Mouse (Mus musculus) adrenal gland, postnatal 10 days (tissue): ENCODE measurements around the gene Gm3839. TPM values are rescaled to one million over a fixed set of nuclear protein-coding genes. Genes with fewer than 3 reads are reported as not detected.
A peak's percentile ranks its signal among the peaks of the same experiment; 100 is the strongest.
"Not testable (repeated sequence)": the region's sequence is repeated elsewhere in the genome, so short reads cannot be mapped to it uniquely, and the experiment has no call there.

Source experiments
- DNase-seq: peaks from one replicate; pipeline ENCODE4 v3.0.0; 2021; ENCODE audit warnings: mixed read lengths
- long read RNA-seq, 2 experiments: library from polyadenylated mRNA; stranded (forward); transcript quantifications; one replicate each; pipeline ENCODE4 v2.0.0; 2021
- microRNA-seq: library from miRNA; unstranded; fragments of <30 nt; microRNA quantifications from one replicate; pipeline ENCODE4 v1.2.0, GENCODE M21; 2021
- total RNA-seq, 2 experiments: library from RNA; stranded (reverse); gene quantifications; 2 replicates each; pipeline ENCODE4 v1.2.3; 2021

The Gm3839 gene
- under 1 TPM; 0.54 to 0.55 TPM for total RNA-seq
- long read RNA-seq, experiment 1 = 0 reads
- long read RNA-seq, experiment 2 = 0 reads

- DNase-seq = not testable (repeated sequence)
Observed at GRCm38 (mm10) chr14:11356626-11357025, at the start of gene Gm3839. Gene Gm3839 (minus strand): TSS chr14:11356726.

GRCm38 (mm10) chr14:11405661-11406060, 49.1 kb upstream of the Gm3839 start:
- DNase-seq = peak; percentile 12

- no peak for DNase-seq
Observed at GRCm38 (mm10) chr14:11377846-11378245, 21.3 kb upstream of the Gm3839 start.

GRCm38 (mm10) chr14:11375225-11375624, 18.7 kb upstream of the Gm3839 start:
- no peak for DNase-seq

GRCm38 (mm10) chr14:11346086-11346485, 10.4 kb downstream of the Gm3839 start:
- DNase-seq = no peak

- no peak for DNase-seq
Observed at GRCm38 (mm10) chr14:11329993-11330392, 26.5 kb downstream of the Gm3839 start.

GRCm38 (mm10) chr14:11307079-11307478, 49.4 kb downstream of the Gm3839 start:
- peak; percentile 58 for DNase-seq

- DNase-seq = not testable (repeated sequence)
Observed at GRCm38 (mm10) chr14:11287956-11288355, 68.6 kb downstream of the Gm3839 start.

- DNase-seq = no peak
Observed at GRCm38 (mm10) chr14:11257161-11257705, 99.3 kb downstream of the Gm3839 start.

GRCm38 (mm10) chr14:11248053-11248452, 108.5 kb downstream of the Gm3839 start:
- DNase-seq = no peak

- DNase-seq = no peak
Observed at GRCm38 (mm10) chr14:11244546-11244945, 112.0 kb downstream of the Gm3839 start.

GRCm38 (mm10) chr14:11232086-11232485, 124.4 kb downstream of the Gm3839 start:
- no peak for DNase-seq

Small RNAs within 50 kb of the gene (microRNA-seq; reads per million reads assigned to microRNA genes)
- not detected for gene Mir5124b

Other genes with a start within 250 kb of the Gm3839 start
- 10 to 100 TPM in 1 of 2 experiments, 1 to 10 TPM in 1; 8.6 to 10.8 TPM for gene Fhit, start 194.7 kb downstream of the Gm3839 start, total RNA-seq
- gene Ptprg, start 196.8 kb upstream of the Gm3839 start, total RNA-seq = 10 to 100 TPM; 89.9 to 96.8 TPM